Mouse (Mus musculus) frontal cortex, adult 2 months (tissue): ENCODE data around the gene Zfp354c. TPM values are rescaled to one million over a fixed set of nuclear protein-coding genes. Genes with fewer than 3 reads are reported as not detected.

Source experiments
- polyA plus RNA-seq: library from polyadenylated mRNA; depleted of rRNA; stranded (reverse); fragments of >200 nt; gene quantifications from 2 replicates; pipeline ENCODE4 v1.2.3, GENCODE M21; 2012; rRNA removed

The Zfp354c gene
- polyA plus RNA-seq, 1 experiment, result 22.2 TPM

Other genes with a start within 250 kb of the Zfp354c start
- gene Adamts2, start 225.6 kb downstream of the Zfp354c start, polyA plus RNA-seq, result 6.6 and 7.5 TPM in 2 replicates
- 1.9 TPM in 2 replicates for gene Zfp879, start 13.8 kb upstream of the Zfp354c start, polyA plus RNA-seq
- 0.04 TPM in 1 of 2 replicates, not detected in the other for gene Grm6, start 23.0 kb upstream of the Zfp354c start, polyA plus RNA-seq
- 5.6 and 6.0 TPM in 2 replicates for gene Zfp454, start 59.9 kb upstream of the Zfp354c start, polyA plus RNA-seq
- 16.1 and 19.2 TPM in 2 replicates for gene Zfp2, start 88.4 kb upstream of the Zfp354c start, polyA plus RNA-seq
- gene Zfp354b, start 103.9 kb upstream of the Zfp354c start, polyA plus RNA-seq, result 2.6 and 2.8 TPM in 2 replicates
- not detected in 2 replicates for gene 4933414I15Rik, start 116.0 kb upstream of the Zfp354c start, polyA plus RNA-seq
- not detected in 2 replicates for gene Prop1, start 126.0 kb upstream of the Zfp354c start, polyA plus RNA-seq
- gene Olfr1378, start 138.8 kb upstream of the Zfp354c start, polyA plus RNA-seq, result not detected in 2 replicates
- not detected in 2 replicates for gene Olfr1377, start 154.2 kb upstream of the Zfp354c start, polyA plus RNA-seq
- not detected in 2 replicates for gene Olfr51, start 175.9 kb upstream of the Zfp354c start, polyA plus RNA-seq
- gene Olfr54, start 186.5 kb upstream of the Zfp354c start, polyA plus RNA-seq, result not detected in 2 replicates
- not detected in 2 replicates for gene Olfr1375, start 220.4 kb upstream of the Zfp354c start, polyA plus RNA-seq
- 9.8 and 12.5 TPM in 2 replicates for gene Zfp354a, start 231.5 kb upstream of the Zfp354c start, polyA plus RNA-seq